Mouse (Mus musculus) midbrain, postnatal 0 days (tissue): ENCODE results near the gene Alkbh6. TPM values are rescaled to one million over a fixed set of nuclear protein-coding genes. Genes with fewer than 3 reads are reported as not detected.
A peak's percentile ranks its signal among the peaks of the same experiment; 100 is the strongest.

Experiments
- ATAC-seq: fragments of 200-750 bp; cut with Nextera tagmentation; 2 replicates; pipeline ENCODE4 v1.8.0; 2017; ENCODE audit warnings: moderate number of reproducible peaks, mild to moderate bottlenecking, moderate TSS enrichment, moderate library complexity; ENCODE audit not compliant: low FRiP score
- DNase-seq: peaks from one replicate; pipeline ENCODE4 v3.0.0-alpha.2; 2015; ENCODE audit warnings: low spot score
- H3K27ac ChIP-seq: fragments of 300-500 bp; sonication (generic); 2 replicates; pipeline ENCODE4 v1.5.1; 2014; ENCODE audit warnings: low read depth, mild to moderate bottlenecking, low read length, mixed read lengths
- H3K27me3 ChIP-seq: fragments of 300-500 bp; sonication (generic); 2 replicates; pipeline ENCODE4 v1.6.1; 2014; ENCODE audit warnings: low read length, control low read depth, mixed read lengths; ENCODE audit not compliant: insufficient read depth
- H3K36me3 ChIP-seq: fragments of 300-500 bp; sonication (generic); 2 replicates; pipeline ENCODE4 v1.6.1; 2014; ENCODE audit warnings: low read length, control low read depth, mixed read lengths; ENCODE audit not compliant: insufficient read depth
- H3K4me1 ChIP-seq: fragments of 300-500 bp; sonication (generic); 2 replicates; pipeline ENCODE4 v1.6.1; 2014; ENCODE audit warnings: mild to moderate bottlenecking, control low read depth, antibody characterized with exemption, low read length, mixed read lengths; ENCODE audit not compliant: insufficient read depth
- H3K4me2 ChIP-seq: fragments of 300-500 bp; sonication (generic); 2 replicates; pipeline ENCODE4 v1.6.1; 2014; ENCODE audit warnings: low read depth, mild to moderate bottlenecking, low read length, mixed read lengths; ENCODE audit not compliant: poor library complexity, severe bottlenecking
- H3K4me3 ChIP-seq: fragments of 300-500 bp; sonication (generic); 2 replicates; pipeline ENCODE4 v1.5.1; 2014; ENCODE audit warnings: low read depth, mild to moderate bottlenecking, low read length, moderate library complexity
- H3K9ac ChIP-seq: fragments of 300-500 bp; sonication (generic); replicated peaks from 2 replicates; pipeline ENCODE4 v1.6.1; 2014; ENCODE audit warnings: mild to moderate bottlenecking, low read length, moderate library complexity, mixed read lengths; ENCODE audit not compliant: poor library complexity, severe bottlenecking
- H3K9me3 ChIP-seq: fragments of 300-500 bp; sonication (generic); 2 replicates; pipeline ENCODE4 v1.6.1; 2016; ENCODE audit warnings: low read length, control low read depth
- CTCF ChIP-seq: IDR thresholded peaks from 2 replicates; pipeline ENCODE4 v1.5.1; 2016; ENCODE audit warnings: antibody characterized with exemption, mild to moderate bottlenecking
- WGBS: fragments of 180-500 bp; shearing (Covaris S2); extraction: QIAGEN DNeasy Blood & Tissue Kit; methylation state at CpG from one replicate; pipeline ENCODE4 v1.1.7; 2014; 5-methylcytosine and 5-hydroxymethylcytosine counted together
- polyA plus RNA-seq: library from polyadenylated mRNA; unstranded; fragments of >200 nt; fragmentation: Nextera tagmentation; extraction: Ambion mirVana; gene quantifications from 2 replicates; pipeline ENCODE4 v1.2.1, GENCODE M21; 2015
- total RNA-seq: library from RNA; depleted of rRNA; stranded (reverse); fragments of >200 nt; gene quantifications from 2 replicates; pipeline ENCODE4 v1.2.3, GENCODE M21; 2014

The Alkbh6 gene
- total and polyA plus RNA-seq, 2 experiments from 2014 or later: 121 to 129 TPM

DNA sequence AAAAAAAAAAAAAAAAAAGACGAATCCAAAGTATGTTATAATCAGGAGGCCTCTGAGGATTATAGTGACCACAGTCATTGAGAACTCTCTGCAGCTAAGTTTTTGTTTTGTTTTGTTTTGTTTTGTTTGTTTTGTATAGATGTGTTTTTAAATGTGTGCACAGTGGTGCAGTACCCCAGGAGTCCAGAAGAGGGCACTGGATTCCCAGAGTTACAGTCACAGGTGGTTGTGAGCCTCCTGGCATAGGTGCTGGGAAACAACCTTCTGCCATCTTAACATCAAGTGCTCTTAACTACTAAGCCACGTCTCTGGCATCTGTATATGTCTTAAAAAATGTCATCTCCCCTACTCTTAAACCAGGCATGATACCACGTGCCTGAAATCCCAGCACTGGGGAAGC lies 7.6 kb upstream of the Alkbh6 start:
- TF ChIP-seq CTCF: peak; percentile 76
- H3K9ac ChIP-seq: no peak overlapping the region
- 55% methylated on average over 3 of the region's 3 CpGs for WGBS
- peaks cover 78% of the 10 kb centered on the region for H3K36me3 ChIP-seq
- H3K27ac ChIP-seq: no peak overlapping the region
- H3K4me1 ChIP-seq: no peaks in the 10 kb centered on the region
- DNase-seq: peak; percentile 47
- H3K4me2 ChIP-seq: no peak overlapping the region
- no peaks in the 10 kb centered on the region for H3K9me3 ChIP-seq
- no peak for ATAC-seq
- no peak overlapping the region for H3K4me3 ChIP-seq
- no peaks in the 10 kb centered on the region for H3K27me3 ChIP-seq

DNA sequence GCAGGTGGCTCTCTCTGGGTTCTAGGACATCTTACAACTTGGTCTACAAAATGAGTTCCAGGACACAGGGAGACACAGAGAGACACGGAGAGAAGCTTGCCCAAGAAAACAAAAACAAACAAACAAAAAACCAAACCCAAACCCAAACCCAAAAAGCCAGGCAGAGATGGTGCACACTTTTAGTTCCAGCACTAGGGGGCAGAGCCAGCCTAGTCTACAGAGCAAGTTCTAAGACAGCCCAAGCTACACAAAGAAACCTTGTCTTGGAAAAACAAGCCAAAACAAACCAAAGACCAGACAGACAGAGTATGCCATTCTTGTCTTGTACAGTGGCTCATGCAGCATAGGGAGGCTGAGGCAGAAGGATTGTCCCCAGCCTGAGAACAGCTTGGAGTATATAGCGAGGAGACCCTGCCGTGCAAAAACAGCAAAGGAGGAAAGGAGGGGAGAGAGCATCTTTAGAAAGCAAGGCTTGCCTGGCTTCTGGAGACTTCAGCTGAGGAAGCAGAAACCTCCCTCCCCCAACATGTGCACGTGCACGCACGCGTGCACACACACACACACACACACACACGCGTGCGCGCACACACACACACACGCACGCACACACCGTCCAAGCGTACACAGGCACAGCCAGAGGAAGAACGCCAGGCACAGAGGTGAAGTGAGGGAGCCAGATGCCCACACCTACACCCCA lies 2.3 kb upstream of the Alkbh6 start:
- DNase-seq (peak; percentile 46), ATAC-seq (no peak)
- H3K36me3 ChIP-seq: peaks cover 53% of the 10 kb centered on the region
- no peak overlapping the region for H3K4me3 ChIP-seq
- no peak overlapping the region for H3K27ac ChIP-seq
- H3K4me1 ChIP-seq: peaks cover 8% of the 10 kb centered on the region; the same call in 1 of the 2 replicates
- 92% methylated on average over 16 of the region's 16 CpGs for WGBS
- H3K27me3 ChIP-seq: no peaks in the 10 kb centered on the region
- peak; percentile 62 for TF ChIP-seq CTCF
- H3K9me3 ChIP-seq: no peaks in the 10 kb centered on the region
- no peak overlapping the region for H3K4me2 ChIP-seq
- H3K9ac ChIP-seq: no peak overlapping the region

DNA sequence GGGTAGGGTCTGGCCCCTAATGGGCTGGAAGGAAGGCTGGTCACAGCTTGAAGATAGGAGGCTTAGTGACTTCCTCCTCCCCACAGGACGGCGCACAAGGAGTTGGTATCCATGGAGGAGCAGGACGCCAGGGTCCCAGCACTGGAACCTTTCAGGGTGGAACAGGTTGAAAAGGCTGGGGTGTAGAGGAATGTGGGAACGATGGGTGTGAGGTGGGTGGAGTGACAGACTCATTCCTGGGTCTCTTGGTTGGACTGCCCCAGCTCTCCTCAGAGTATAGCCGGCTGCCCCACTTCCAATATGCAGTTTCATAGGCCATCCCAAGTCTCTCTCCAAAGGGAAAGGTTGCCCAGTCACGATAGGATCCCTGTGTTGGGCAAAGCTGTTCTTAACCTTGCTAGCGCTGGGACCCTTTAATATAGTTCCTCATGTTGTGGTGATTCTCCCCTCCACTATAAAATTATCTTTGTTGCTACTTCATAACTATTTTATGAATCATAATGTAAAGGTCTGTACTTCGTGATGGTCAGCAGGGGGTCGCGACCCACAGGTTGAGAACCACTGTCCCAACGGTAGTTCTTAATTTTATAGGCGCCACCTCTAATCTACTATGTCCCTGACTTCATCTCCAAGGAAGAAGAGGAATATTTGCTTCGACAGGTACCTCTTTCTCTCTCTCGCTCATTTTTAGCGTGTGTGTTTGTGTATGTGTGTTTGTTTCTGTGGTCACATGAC lies 1.0 kb downstream of the Alkbh6 start:
- H3K27me3 ChIP-seq: no peaks in the 10 kb centered on the region
- TF ChIP-seq CTCF: no peak
- no peak overlapping the region for H3K27ac ChIP-seq
- ATAC-seq (no peak), DNase-seq (no peak)
- peak overlapping the region; percentile 54 for H3K9ac ChIP-seq
- peaks cover 25% of the 10 kb centered on the region for H3K36me3 ChIP-seq
- H3K4me3 ChIP-seq: peak overlapping the region; percentile 55
- peak overlapping the region; percentile 78 for H3K4me2 ChIP-seq
- H3K4me1 ChIP-seq: peaks cover 8% of the 10 kb centered on the region; the same call in 1 of the 2 replicates
- no peaks in the 10 kb centered on the region for H3K9me3 ChIP-seq
- 69% methylated on average over 15 of the region's 15 CpGs for WGBS

DNA sequence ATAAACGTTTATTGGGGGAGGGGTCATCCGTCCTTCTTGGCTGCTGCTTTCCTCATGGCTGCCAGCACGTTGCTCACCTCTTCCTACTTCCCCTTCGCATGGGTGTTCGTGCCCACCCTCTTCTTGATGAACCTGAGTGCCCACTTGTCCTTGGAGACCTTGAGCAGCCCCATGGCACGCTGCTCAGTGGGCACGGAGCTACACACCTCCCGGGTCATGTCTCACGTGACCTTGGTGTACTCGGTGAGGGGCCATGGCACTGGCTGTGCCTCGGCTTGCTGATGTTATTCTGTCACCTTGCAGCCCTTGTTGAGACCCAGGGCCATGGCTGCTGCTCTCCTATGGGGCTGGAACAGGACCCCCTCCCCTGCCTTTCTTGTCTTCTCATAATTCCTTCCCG lies 1.6 kb downstream of the Alkbh6 start:
- 92% methylated on average over 12 of the region's 12 CpGs for WGBS
- H3K27me3 ChIP-seq: no peaks in the 10 kb centered on the region
- H3K4me2 ChIP-seq: no peak overlapping the region
- peaks cover 25% of the 10 kb centered on the region for H3K36me3 ChIP-seq
- DNase-seq: no peak
- H3K4me3 ChIP-seq: no peak overlapping the region
- H3K9me3 ChIP-seq: no peaks in the 10 kb centered on the region
- ATAC-seq: no peak
- H3K27ac ChIP-seq: no peak overlapping the region
- no peak overlapping the region for H3K9ac ChIP-seq
- peaks cover 8% of the 10 kb centered on the region; the same call in 1 of the 2 replicates for H3K4me1 ChIP-seq
- TF ChIP-seq CTCF: no peak

DNA sequence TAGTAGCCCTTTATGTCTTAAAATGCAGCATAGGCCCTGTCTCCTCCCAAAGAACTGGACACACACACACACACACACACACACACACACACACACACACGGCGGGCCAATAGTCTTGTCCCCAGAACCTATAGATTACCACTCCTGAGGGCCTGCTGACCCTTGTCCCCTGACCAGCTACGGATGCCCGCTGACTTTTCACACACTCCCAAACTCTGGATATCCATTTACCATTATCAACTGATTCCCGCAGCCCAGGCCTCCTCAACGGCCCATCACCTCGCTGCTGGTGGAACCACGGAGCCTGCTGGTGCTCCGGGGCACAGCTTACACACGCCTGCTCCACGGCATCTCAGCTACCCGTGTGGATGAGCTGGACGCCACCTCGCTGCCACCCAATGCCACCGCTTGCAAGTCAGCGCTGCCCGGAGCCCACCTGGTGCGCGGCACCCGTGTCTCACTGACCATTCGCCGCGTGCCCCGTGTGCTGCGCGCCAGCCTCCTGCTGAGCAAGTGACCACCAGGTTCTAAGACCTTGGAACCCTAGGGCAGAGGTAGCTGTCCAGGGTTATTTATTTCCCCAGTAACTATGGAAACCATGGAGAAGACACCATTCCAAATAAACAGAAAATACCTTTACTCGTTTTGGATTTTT lies 5.3 kb downstream of the Alkbh6 start:
- H3K36me3 ChIP-seq: 0 out of 2 replicates have a peak, but pooled peaks cover 7% of the 10 kb centered on the region
- DNase-seq (no peak), ATAC-seq (no peak)
- no peak overlapping the region for H3K27ac ChIP-seq
- no peaks in the 10 kb centered on the region for H3K9me3 ChIP-seq
- no peak overlapping the region for H3K4me2 ChIP-seq
- H3K4me3 ChIP-seq: no peak overlapping the region
- 50% methylated on average over 25 of the region's 27 CpGs for WGBS
- H3K9ac ChIP-seq: no peak overlapping the region
- no peaks in the 10 kb centered on the region for H3K27me3 ChIP-seq
- no peak for TF ChIP-seq CTCF
- 0 out of 2 replicates have a peak, but pooled peaks cover 4% of the 10 kb centered on the region for H3K4me1 ChIP-seq
